Mouse (Mus musculus): ENCODE measurements around the gene Prkn.

Gene Prkn

DNA sequence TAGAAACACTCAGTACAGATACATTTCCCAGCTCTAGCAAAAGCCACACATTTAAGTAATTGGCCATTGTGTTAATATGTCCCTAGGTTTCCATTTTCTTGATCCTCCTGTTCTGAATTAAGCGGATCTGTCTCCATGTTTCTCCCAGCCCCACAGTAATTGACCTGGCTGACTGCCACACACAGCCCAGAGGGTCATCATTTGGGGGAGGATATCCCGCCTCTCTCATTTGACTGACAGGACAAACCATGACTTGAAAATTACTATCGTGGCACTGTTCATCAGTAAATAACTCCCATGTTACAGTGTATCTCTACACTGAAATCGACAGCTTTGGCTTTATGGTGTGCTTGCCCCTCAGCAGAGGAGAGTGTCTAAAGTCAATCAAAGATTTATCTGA lies 146.9 kb downstream of the Prkn start:
- no peak for DNase-seq (ENCODE audit: low spot score)

DNA sequence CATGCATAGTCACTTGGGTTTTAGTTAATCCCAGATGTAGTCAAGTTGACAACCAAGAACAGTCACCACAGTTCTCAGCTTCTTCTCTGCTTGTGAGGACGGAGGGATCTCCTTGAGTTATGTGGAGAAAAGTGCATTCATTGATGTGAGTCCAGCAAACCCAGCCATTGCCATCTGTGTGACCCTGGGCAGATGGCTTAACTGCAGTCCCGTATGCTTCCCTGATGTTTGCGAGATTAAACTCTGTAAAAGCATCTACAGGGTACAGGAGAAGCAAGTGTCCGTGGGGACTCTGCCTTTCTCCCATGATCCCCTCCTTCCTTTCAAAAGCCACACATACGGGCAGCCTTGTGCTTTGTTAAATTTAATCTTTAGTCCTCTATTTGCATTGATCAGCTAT lies 157.1 kb downstream of the Prkn start:
- peak; percentile 6 for DNase-seq (ENCODE audit: low spot score)

DNA sequence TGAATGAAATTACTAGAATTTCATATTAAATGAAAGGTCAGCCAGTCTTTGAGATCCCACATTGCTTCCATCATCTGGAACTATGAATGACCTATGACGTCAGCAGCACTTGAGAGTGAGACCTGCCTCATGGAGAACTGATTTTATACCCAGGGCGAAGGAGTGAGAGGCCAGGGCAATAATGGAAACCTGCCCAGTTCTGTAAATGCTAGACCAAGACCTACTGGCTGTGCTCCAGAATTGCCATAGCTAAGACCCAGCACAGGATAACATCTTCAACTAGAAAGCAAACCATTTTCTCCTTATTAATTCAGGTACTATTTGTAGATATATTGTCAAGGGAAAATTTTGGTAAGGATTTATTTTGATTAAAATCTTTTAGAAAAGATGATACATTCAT lies 183.2 kb downstream of the Prkn start:
- DNase-seq (ENCODE audit: low spot score): no peak

DNA sequence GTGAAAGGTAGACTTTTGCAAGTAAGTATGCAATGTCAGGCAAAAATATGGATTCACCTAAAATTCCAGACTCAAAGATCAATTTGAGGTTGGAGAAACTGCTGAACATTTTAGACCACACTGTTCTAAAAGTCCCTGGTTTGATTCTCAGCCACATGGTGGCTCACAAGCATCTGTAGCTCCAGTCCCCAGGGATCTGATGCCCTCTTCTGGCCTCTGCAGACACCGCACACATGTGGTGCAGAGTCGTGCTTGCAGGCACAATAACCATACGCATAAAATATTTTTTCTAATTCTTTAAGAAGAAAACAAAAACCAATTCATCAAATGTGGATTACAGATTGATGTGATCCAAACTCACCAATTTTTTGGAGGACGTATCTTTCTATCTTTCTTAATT lies 189.2 kb downstream of the Prkn start:
- peak; percentile 13 for DNase-seq (ENCODE audit: low spot score)

DNA sequence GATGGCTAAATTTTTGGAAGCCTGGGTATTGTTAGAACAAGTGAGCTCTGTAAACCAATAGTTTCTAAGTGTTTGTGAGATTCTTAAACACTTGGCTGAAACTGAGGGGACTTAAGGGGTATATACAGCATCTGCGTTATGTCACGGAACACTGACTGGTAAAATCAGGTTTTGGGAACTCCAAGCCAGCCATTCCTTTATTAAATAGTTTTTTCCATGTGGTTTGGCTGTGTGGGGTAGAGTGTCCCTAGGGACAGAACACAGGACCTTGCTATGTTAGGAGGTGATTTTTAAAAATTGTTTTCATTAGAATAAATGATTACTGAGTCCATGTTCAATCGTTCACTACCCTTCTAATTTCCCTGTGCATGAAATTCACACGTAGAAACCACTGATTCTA lies 190.8 kb downstream of the Prkn start:
- no peak for DNase-seq (ENCODE audit: low spot score)

GRCm38 (mm10) chr17:11032366-11032765 lies 192.2 kb downstream of the Prkn start:
- DNase-seq (ENCODE audit: low spot score): no peak

GRCm38 (mm10) chr17:11033594-11033993 lies 193.4 kb downstream of the Prkn start:
- DNase-seq (ENCODE audit: low spot score): no peak

GRCm38 (mm10) chr17:11038272-11038671 lies 198.1 kb downstream of the Prkn start:
- no peak for DNase-seq (ENCODE audit: low spot score)

DNA sequence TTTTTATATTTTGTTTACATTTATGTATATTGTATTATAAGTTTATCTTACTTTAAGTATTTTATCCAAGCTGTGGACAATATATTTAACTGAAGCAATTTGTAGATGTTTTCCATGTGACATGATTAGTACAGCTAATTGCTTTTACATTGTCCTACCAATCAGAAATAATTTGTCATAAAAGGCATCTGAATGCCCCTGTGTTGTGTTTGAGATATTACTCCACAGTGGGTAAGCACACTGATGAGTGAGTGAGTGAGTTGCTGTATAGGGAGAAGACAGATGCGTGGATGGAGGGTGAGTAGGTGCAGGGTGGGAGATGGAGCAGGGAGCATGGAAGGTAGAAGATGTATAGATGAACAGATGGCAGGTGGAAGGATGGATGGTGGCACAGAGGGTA lies 218.8 kb downstream of the Prkn start:
- no peak for DNase-seq (ENCODE audit: low spot score)

DNA sequence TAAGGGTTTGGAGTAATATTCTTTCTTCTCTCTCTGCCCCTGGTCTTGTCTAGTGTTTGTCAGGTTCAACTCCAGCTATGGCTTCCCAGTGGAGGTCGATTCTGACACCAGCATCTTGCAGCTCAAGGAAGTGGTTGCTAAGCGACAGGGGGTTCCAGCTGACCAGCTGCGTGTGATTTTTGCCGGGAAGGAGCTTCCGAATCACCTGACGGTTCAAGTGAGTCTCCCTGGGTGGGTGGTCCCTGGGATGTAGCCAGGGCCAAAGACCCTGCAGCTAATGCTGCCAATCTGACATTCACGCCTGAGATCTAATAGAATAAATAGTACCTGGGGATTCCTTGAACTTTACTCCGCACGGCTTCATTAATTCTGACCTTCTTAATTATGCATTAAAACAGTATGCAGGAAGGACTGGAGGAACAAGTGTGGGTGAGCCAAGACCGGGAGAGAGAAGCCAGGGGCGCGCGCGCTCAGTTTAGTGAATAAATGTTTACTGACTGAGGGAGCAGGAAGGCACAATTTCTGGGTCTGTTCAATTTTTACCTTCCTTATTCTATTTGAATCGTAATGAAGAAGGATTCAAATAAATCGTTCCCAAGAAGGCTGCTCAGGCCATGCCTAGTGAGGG lies 227.0 kb downstream of the Prkn start:
- DNase-seq (ENCODE audit: low spot score): peak; percentile 75

- DNase-seq (ENCODE audit: low spot score): peak; percentile 89
Observed at GRCm38 (mm10) chr17:11067704-11068475, 227.7 kb downstream of the Prkn start.

DNA sequence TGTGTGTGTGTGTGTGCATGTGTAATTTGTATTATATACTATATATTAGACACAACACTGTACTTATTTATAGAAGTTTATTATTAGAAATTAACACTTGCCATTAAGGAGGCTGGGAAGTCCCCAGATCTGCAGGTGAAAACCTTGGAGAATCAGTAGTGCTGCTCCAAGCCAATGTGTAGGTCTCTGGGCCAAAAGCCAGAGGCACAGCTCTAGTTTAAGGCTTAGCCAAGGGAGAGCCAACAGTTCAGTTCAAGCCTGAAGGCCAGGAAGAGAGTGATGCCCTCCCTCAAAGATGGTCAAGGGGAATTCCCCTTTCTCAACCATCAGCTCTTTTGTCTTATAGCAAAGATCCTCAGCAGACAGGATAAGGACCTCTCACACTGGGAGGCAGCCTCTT lies 230.8 kb downstream of the Prkn start:
- no peak for DNase-seq (ENCODE audit: low spot score)

- DNase-seq (ENCODE audit: low spot score): peak; percentile 68
Observed at GRCm38 (mm10) chr17:11076319-11076903, 236.2 kb downstream of the Prkn start.

GRCm38 (mm10) chr17:11086492-11086891 lies 246.3 kb downstream of the Prkn start:
- DNase-seq (ENCODE audit: low spot score): no peak

- peak; percentile 62 for DNase-seq (ENCODE audit: low spot score)
Observed at GRCm38 (mm10) chr17:11087088-11087487, 246.9 kb downstream of the Prkn start.

DNA sequence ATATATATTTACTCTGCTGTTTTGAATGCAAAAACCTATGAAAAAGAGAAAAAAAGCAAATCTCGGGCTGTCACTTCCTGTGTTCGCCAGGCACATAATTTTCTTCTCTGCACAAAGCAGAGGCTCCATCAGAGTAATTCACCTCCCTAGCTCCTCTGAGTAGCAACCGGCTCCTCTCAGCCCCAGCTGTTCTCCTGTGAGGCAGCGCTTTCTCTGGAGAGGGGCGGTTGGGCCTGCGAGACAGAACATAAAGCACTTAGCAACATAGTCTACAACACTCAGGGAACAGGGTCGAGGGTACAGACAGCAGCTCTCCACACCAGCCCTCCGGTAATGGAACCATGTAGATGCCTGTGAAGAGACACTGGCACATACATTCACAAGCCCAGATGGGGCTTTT lies 247.6 kb downstream of the Prkn start:
- DNase-seq (ENCODE audit: low spot score): peak; percentile 45

- DNase-seq (ENCODE audit: low spot score): no peak
Observed at GRCm38 (mm10) chr17:11089361-11089760, 249.2 kb downstream of the Prkn start.

DNA sequence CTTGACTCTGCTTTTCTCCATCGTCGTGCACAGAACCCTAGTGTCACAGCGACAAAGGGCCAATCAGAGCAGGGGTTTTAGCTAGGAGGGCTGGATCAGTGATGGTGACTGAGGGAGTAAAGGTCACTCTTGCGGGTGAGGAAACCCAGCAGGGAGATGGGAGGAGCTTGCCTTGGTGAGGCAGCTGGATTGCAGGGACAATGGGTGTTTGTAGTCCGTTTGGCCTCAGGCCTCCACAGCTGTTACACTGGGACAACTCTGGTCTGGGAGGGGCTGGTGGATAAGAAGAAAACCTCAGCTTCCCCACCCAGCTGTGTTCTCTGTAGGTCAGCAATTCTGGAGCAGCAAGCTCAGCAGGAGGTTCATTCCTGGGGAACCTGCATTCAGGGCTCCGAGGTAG lies 252.7 kb downstream of the Prkn start:
- peak; percentile 75 for DNase-seq (ENCODE audit: low spot score)

DNA sequence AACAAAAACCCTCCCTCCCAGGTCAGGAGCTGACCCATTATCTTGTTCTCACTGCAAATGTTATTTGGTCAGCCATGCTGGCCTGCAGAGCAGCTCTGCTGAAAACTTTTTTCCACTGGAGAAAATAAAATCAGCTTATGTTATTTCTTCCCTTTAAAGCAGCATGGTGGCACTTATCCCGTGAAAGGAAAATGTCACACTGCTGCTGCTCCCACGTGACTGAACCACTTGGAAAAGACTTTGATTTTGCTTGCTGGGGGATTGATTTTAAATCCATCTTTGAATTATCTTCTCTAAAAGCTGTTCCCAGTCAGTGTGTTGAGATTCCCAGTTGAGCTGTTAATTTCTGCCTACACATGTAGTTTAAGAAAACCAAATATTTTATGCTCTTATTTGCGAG lies 253.1 kb downstream of the Prkn start:
- DNase-seq (ENCODE audit: low spot score): peak; percentile 24

DNA sequence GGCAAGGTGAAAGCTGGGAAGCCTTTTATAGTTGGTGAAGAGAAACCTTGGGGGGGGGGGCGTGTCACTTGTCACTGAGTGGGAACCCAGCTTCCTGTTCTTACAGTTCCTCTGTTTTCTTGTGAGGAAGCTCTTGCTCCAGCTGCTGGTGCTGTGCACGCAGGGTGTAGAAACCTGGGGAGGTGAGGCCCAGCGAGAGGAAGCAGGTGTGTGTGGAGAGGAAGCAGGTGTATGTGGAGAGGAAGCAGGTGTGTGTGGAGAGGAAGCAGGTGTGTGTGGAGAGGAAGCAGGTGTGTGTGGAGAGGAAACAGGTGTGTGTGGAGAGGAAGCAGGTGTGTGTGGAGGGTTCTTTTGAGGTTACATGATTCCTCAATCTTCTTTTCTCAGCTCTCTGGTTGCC lies 266.8 kb downstream of the Prkn start:
- no peak for DNase-seq (ENCODE audit: low spot score)

DNA sequence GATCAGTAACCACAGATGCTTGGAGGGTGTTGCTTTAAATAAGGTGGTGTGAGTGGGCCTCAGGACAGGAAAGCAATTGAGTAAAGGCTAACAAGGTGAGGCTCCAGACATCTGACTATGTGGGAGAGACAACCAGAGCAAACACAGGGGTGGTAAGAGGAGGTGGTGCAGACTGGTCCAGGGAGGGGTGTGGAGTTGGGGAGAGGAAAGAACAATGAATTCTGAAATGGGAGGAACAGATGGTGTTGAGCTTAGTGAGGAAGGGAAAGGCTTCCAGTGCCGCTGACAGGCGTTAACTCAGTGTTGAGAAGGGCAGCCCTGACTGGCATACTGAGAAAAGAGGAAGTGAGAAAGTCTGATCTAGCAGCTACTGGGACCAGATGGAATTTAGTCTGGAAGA lies 267.7 kb downstream of the Prkn start:
- DNase-seq (ENCODE audit: low spot score): no peak

DNA sequence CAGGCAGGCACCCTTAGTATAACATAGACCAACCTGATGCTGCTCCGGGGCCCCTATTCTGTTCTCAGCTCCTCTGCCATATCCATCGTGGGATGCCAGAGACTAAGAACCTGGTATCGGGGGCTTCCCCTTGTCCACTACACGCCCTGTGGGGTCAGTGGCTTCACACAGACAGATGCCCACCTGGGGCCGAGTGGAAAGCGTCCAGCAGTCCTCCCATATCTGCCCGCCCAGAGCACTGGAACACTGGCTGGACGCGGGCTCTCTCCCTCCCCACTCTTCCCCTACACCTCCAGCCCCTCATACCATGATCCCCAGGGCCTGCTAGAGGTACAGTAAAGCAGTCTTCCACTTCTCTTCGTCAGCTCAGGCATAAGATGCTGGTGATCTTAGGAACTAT lies 277.3 kb downstream of the Prkn start:
- no peak for DNase-seq (ENCODE audit: low spot score)

- no peak for DNase-seq (ENCODE audit: low spot score)
Observed at GRCm38 (mm10) chr17:11124048-11124447, 283.9 kb downstream of the Prkn start.

GRCm38 (mm10) chr17:11127217-11127616 lies 287.0 kb downstream of the Prkn start:
- DNase-seq (ENCODE audit: low spot score): no peak
